Mouse (Mus musculus) brain, embryonic 14.5 days (tissue): ENCODE measurements around the gene Wnt3.

Source experiments
- CTCF ChIP-seq: fragments of 200-500 bp; IDR thresholded peaks from 2 replicates; pipeline ENCODE4 v1.5.1; 2012; ENCODE audit warnings: inconsistent platforms, mild to moderate bottlenecking, moderate library complexity, borderline replicate concordance; ENCODE audit not compliant: insufficient read depth, insufficient read length; ENCODE audit errors: extremely low read depth
- POLR2A ChIP-seq: fragments of 200-500 bp; IDR thresholded peaks from 2 replicates; pipeline ENCODE4 v1.6.1; 2012; ENCODE audit warnings: mild to moderate bottlenecking, inconsistent platforms, borderline replicate concordance; ENCODE audit not compliant: poor library complexity, insufficient read depth, insufficient read length, severe bottlenecking; ENCODE audit errors: extremely low read depth

GRCm38 (mm10) chr11:103848287-103848686, 74.3 kb downstream of the Wnt3 start:
- TF ChIP-seq POLR2A = no peak
- no peak for TF ChIP-seq CTCF
